Mouse (Mus musculus) heart, postnatal 4 days (tissue): ENCODE measurements around the gene Hpd. TPM values are rescaled to one million over a fixed set of nuclear protein-coding genes. Genes with fewer than 3 reads are reported as not detected.
"Not testable (repeated sequence)": the region's sequence is repeated elsewhere in the genome, so short reads cannot be mapped to it uniquely, and the experiment has no call there.

Experiments used
- DNase-seq: peaks from one replicate; pipeline ENCODE4 v3.0.0; 2021
- total RNA-seq, 2 experiments: library from RNA; stranded (reverse); gene quantifications; 2 replicates each; pipeline ENCODE4 v1.2.3; 2021

Gene Hpd
- total RNA-seq = not detected

- no peak for DNase-seq
Observed at GRCm38 (mm10) chr5:123182651-123183050, at the start of gene Hpd. Gene Hpd, minus strand, starts transcription at chr5:123182727.

GRCm38 (mm10) chr5:123232180-123232579, 49.7 kb upstream of the Hpd start:
- no peak for DNase-seq

DNA sequence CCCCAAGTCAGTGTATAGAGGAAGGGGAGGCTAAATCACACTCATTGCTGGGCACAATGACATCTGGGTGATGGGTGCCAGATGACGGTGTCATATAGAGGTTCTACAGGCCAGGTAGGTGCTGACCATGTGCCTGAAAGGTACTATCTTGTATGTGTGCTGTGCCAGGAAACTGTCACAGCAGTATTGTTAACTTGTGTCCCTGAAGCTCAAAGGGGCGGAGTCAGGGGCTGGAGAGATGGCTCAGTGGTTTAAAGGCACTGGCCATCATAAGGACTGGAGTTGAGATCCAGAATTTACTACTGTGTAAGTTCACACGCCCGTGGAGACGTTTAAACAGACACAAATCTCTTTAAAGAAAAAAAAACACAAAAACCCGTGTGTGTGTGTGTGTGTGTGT, 46.8 kb upstream of the Hpd start:
- no peak for DNase-seq

DNA sequence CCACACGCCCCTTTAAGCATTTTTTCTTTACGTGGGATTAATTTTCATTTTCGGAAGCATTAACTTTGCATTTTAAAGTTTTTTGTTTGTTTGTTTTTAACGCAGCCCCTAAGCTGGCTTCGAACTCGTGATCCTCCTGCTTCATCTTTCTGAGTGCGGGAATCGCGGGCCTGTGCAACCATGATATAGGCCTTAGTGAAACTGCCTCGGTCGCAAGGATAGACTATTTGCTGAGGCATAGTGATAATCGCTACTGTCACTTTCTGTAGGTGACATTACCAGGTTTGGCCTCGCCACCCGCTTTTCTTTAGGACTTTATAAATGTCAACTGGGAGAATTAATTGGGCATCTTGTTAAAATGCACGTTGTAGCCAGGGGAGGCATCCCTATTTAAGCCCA, 46.0 kb upstream of the Hpd start:
- DNase-seq = no peak

GRCm38 (mm10) chr5:123227762-123228523, 45.4 kb upstream of the Hpd start:
- DNase-seq = peak; percentile 96

DNA sequence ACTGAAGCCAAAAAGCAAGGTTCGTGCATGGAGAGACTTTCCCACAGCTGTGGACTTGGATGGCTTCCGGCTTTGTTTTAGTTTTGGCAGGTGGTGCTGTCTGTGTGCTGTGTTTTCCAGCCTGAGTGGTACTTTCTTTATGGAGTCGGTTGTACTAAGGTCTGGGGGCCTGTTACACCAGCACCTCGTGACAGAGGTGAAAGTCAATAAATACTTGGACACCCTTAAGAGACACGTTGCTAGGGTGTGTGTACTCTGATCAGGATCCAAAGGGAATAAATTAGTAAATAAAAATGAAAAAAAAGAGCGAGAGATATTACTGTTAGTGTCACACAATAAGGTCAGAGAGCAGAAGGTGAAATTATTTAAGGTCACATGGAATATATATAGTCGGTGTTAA, 44.3 kb upstream of the Hpd start:
- DNase-seq = no peak

DNA sequence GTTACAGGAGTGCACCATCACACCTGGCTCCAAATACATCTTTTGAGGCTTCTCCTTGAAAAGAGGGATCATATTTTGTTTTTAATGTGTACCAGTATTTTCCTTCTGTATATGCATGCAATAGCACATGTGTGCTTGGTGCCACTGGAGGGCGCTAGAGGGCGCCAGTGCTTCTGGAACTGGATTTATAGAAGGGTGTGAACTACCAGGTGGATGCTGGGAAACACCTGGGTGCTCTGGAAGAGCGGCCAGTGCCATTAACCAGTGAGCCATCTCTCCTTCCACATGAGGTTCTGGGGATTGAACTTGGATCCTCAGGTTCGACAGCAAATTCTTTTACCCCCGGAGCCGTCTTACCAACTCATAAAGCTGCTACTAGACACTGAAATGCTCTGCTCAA, 41.3 kb upstream of the Hpd start:
- DNase-seq = not testable (repeated sequence)

DNA sequence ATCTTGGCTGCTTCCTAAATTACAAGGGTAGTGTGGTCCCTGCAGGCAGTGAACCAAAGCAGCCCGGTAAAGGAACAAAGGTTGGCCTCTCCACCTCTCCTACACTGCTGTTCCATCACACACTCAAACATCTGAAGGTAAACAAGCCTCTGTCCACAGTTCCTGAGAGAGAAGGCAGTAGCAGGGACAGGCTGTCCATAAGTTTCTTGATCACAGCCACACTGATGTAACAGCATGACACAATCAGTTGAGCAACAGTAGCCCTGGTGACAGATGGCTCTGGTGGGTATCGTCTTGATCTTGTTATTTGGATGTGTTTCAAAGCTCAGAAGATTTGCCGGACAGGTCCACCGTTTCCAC, 40.5 kb upstream of the Hpd start:
- DNase-seq = no peak

GRCm38 (mm10) chr5:123222346-123223050, 40.0 kb upstream of the Hpd start:
- not testable (repeated sequence) for DNase-seq

GRCm38 (mm10) chr5:123203591-123203990, 21.1 kb upstream of the Hpd start:
- DNase-seq = not testable (repeated sequence)

- DNase-seq = not testable (repeated sequence)
Observed at GRCm38 (mm10) chr5:123202771-123203170, 20.2 kb upstream of the Hpd start.

DNA sequence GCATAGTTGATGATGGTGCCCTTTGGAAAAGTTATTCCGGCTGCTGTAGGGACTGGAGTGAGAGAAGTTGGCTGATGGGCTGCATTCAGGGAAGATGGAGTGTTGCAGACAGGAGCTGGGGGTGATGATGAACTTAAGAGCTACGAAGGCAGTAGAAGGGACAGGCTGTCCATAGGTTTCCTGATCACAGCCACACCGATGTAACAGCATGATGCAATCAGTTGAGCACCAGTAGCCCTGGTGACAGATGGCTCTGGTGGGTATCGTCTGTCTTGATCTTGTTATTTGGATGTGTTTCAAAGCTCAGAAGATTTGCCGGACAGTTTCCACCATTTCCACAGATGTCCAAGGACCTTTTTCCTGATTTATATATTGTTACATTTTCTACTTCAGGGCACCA, 19.5 kb upstream of the Hpd start:
- no peak for DNase-seq

GRCm38 (mm10) chr5:123201523-123201892, 19.0 kb upstream of the Hpd start:
- DNase-seq = no peak

GRCm38 (mm10) chr5:123200816-123201522, 18.4 kb upstream of the Hpd start:
- not testable (repeated sequence) for DNase-seq

DNA sequence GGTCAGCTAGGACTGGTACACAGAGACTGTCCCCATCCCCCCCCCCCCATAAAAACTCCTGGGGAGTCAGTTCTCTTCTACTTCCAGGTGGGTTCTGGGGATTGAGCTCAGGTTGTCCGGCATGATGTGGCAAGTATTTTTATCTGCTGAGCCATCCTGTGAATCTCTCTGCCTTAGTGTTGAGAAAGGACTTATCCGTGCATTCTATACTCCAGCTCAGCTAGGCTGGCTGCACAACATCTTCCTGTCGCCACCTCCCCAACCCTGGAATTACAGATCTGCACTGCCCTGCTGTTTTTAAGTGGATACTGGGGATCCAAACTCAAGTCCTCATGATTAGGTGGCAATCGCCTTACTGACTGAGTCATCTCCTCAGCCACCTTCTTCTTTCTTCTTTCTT, 16.0 kb upstream of the Hpd start:
- DNase-seq = no peak

DNA sequence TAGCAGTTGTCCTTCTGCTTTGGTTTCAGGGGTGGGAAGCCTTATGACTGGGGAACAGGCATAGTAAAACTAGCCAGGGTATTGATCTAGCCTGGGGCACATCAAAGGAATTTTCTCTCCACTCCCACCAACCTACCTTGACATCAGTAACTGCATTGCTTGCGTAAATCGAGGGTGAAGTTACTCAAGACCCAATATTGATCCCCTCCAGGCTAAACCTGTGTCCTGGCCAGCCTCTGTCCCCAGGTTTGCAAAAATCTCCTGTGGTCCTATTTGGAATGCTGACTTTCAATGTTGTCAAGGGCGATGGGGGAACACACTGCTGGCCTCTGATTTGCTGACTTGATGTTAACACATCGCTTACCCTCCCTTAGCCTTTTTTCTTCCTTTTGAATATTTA, 14.2 kb upstream of the Hpd start:
- DNase-seq = no peak

DNA sequence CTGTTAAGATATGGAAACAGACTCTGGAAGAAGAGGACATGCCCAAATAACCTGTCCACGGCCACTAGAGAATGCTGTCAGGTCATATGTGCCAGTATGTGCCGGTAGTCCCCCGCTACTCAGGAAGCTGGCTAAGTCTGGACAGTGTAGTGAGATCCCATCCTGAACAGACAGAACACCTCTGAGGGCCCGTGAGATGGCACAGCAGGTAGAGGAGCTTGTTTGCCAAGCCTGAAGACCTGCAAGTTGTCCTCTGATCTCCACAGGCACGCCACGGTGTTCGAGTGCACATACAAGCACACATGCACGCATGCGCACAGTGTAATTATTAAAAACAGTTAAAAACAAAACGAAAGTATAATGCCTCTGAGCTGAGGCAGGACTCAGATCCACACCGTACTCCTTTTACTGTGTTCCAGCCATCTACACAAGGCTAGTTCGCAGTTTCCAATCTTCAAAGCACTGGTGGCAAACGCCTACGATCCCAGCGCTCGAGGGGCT, 13.0 kb upstream of the Hpd start:
- DNase-seq = no peak

DNA sequence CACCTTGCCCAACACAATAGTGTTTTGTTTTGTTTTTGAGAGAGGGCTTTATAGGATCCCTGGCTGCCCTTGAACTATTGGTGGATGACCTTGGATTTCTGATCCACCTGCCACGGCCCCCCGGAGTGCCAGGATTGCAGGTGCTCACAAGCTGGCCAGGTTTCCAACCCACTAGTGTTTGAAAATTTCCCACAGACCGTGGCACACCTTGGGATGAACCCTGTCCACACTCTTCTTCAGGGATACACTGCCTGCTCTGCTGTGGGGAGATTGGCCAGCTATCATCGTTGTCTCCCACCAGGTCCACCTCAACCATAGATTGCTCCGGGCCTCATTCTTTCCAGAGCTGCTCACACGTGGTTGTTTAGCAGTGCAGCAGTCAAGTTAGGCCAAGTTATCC, 12.3 kb upstream of the Hpd start:
- no peak for DNase-seq

GRCm38 (mm10) chr5:123193436-123193835, 10.9 kb upstream of the Hpd start:
- DNase-seq = no peak

GRCm38 (mm10) chr5:123192606-123193150, 10.2 kb upstream of the Hpd start:
- DNase-seq = no peak

DNA sequence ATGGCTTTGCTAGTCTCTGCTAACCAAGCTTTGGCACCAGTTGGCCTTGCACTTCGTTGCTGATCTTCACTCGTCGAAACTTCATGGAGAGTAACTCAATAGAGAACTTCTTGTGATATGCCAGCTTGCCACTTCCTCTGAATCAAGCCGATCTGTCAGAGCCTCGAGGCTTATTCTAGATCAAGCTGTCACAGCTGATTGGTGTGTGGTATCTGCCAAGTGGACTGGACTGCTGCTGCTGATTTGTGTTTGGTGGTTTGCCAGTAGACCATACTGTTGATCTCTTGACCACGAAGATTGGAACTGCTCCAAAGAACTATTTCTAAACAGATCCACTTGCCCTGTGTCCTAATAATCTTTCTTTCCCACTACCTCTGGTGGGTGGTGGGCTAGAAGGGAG, 8.9 kb upstream of the Hpd start:
- DNase-seq = no peak

- DNase-seq = no peak
Observed at GRCm38 (mm10) chr5:123190912-123191311, 8.4 kb upstream of the Hpd start.

GRCm38 (mm10) chr5:123187306-123187705, 4.8 kb upstream of the Hpd start:
- no peak for DNase-seq
